Mouse (Mus musculus): ENCODE measurements around the gene Zmynd8.

- TF ChIP-seq CTCF (IDR thresholded peaks at IDR 0.05; ENCODE audit: borderline replicate concordance, insufficient read depth, low read depth, low read length) (no peak), POLR2A (IDR thresholded peaks at IDR 0.05; ENCODE audit: borderline replicate concordance, insufficient read depth, low read length) (no peak)
Observed at GRCm38 (mm10) chr2:165866412-165866811, 32.4 kb downstream of the Zmynd8 start.
